Mouse (Mus musculus) testis, adult 10 weeks (tissue): ENCODE measurements around the gene Gm9970. TPM values are rescaled to one million over a fixed set of nuclear protein-coding genes. Genes with fewer than 3 reads are reported as not detected.

Experiments used
- polyA plus RNA-seq: library from polyadenylated mRNA; stranded (reverse); fragments of 350-450 nt; fragmentation: Illumina TruSeq; extraction: RNeasy Lipid Tissue Mini Kit (QIAGEN cat#74804); gene quantifications from one replicate; pipeline ENCODE4 v1.2.3, GENCODE M21; 2014; ENCODE audit warnings: low read depth, low replicate concordance

Gene Gm9970
- not detected for polyA plus RNA-seq

GRCm38 (mm10) chr5:31240637-31241521, at the start of gene Gm9970, which contains the start of gene Nrbp1:
Gm9970 (minus strand) TSS chr5:31241232.
Nrbp1 (plus strand) TSS chr5:31240864.

GRCm38 (mm10) chr5:31251541-31252101, 10.6 kb upstream of the Gm9970 start, which contains the start of gene Krtcap3:
Krtcap3 (plus strand) TSS chr5:31251691.

GRCm38 (mm10) chr5:31220448-31221303, 20.4 kb downstream of the Gm9970 start, which contains the start of gene Ppm1g:
Ppm1g (minus strand) TSS chr5:31220687.

GRCm38 (mm10) chr5:31201742-31202590, 39.1 kb downstream of the Gm9970 start, which contains the start of gene Zfp513:
Zfp513 (minus strand) TSS chr5:31202303.

GRCm38 (mm10) chr5:31192939-31193630, 47.9 kb downstream of the Gm9970 start, which contains the start of the genes Snx17 and Eif2b4:
Snx17 (plus strand) TSS chr5:31193227.
Eif2b4 (minus strand) TSS chr5:31193430.

Other genes starting within 250 kb of the Gm9970 start
- gene Atraid, start 192.9 kb downstream of the Gm9970 start, polyA plus RNA-seq, result 28.7 TPM
- gene Slc5a6, start 192.3 kb downstream of the Gm9970 start, polyA plus RNA-seq, result 0.84 TPM
- gene Cad, start 186.5 kb downstream of the Gm9970 start, polyA plus RNA-seq, result 0.66 TPM
- 281 TPM for gene Dnajc5g, start 134.9 kb downstream of the Gm9970 start, polyA plus RNA-seq
- gene Slc30a3, start 133.0 kb downstream of the Gm9970 start, polyA plus RNA-seq, result 2.0 TPM
- not detected for gene Trim54, start 124.5 kb downstream of the Gm9970 start, polyA plus RNA-seq
- not detected for gene Ucn, start 102.4 kb downstream of the Gm9970 start, polyA plus RNA-seq
- gene Mpv17, start 87.0 kb downstream of the Gm9970 start, polyA plus RNA-seq, result 6.5 TPM
- gene Gm29609, start 61.3 kb downstream of the Gm9970 start, polyA plus RNA-seq, result 0.34 TPM
- 49.1 TPM for gene Gtf3c2, start 61.1 kb downstream of the Gm9970 start, polyA plus RNA-seq
- 20.1 TPM for gene Snx17, start 48.0 kb downstream of the Gm9970 start, polyA plus RNA-seq
- gene Eif2b4, start 47.8 kb downstream of the Gm9970 start, polyA plus RNA-seq, result 7.0 TPM
- 2.7 TPM for gene Zfp513, start 38.9 kb downstream of the Gm9970 start, polyA plus RNA-seq
- gene Ppm1g, start 20.5 kb downstream of the Gm9970 start, polyA plus RNA-seq, result 206 TPM
- 56.3 TPM for gene Nrbp1, start 368 bp downstream of the Gm9970 start, polyA plus RNA-seq
- 0.73 TPM for gene Krtcap3, start 10.5 kb upstream of the Gm9970 start, polyA plus RNA-seq
- gene Ift172, start 49.9 kb upstream of the Gm9970 start, polyA plus RNA-seq, result 165 TPM
- gene Fndc4, start 54.8 kb upstream of the Gm9970 start, polyA plus RNA-seq, result 1.2 TPM
- 0.48 TPM for gene Gckr, start 56.2 kb upstream of the Gm9970 start, polyA plus RNA-seq
- gene Zfp512, start 211.2 kb upstream of the Gm9970 start, polyA plus RNA-seq, result 14.6 TPM
- gene 4930548H24Rik, start 244.5 kb upstream of the Gm9970 start, polyA plus RNA-seq, result 17.4 TPM